ENCODE assay signal across 8 mouse cellular contexts in genomic region chr15:26308629-26309230, GRCm38 (mm10). TPM values are rescaled to one million over a fixed set of nuclear protein-coding genes. Genes with fewer than 3 reads are reported as not detected.
DNase-seq lines count a peak whose midpoint lies in the region; ATAC-seq and TF ChIP-seq lines count a peak whose summit lies in the region.

Gene March11 (plus strand): TSS chr15:26309048.

- TF ChIP-seq CTCF in olfactory bulb, adult 2 months (IDR thresholded peaks at IDR 0.05; ENCODE audit: insufficient read depth, low read depth, low read length): no peak

- H3K27me3 ChIP-seq in kidney, embryonic 15.5 days: peaks cover 41% of the 10 kb centered on the region
- no peaks in the 10 kb centered on the region; the same call in 1 of the 2 replicates for H3K27me3 ChIP-seq in forebrain, embryonic 11.5 days (ENCODE audit: control insufficient read depth, insufficient read depth, low read length)
- no peaks in the 10 kb centered on the region for H3K27me3 ChIP-seq in hindbrain, embryonic 16.5 days (replicated peaks; ENCODE audit: control insufficient read depth, insufficient read depth, low read length)
- peaks cover 18% of the 10 kb centered on the region for H3K27me3 ChIP-seq in limb, embryonic 11.5 days (ENCODE audit: control insufficient read depth, insufficient read depth, low read length)

- WGBS in kidney, embryonic 15.5 days: under 1% methylated on average over 50 of the region's 56 CpGs
- WGBS in forebrain, embryonic 11.5 days: under 1% methylated on average over 54 of the region's 56 CpGs
- under 1% methylated on average over 56 of the region's 56 CpGs for WGBS in hindbrain, embryonic 16.5 days
- WGBS in limb, embryonic 11.5 days: under 1% methylated on average over 42 of the region's 56 CpGs
- 1% methylated on average over 55 of the region's 56 CpGs for WGBS in olfactory bulb, adult 2 months

- no peak within 1 kb of the TSS for H3K9ac ChIP-seq in kidney, embryonic 15.5 days
- H3K9ac ChIP-seq in forebrain, embryonic 11.5 days (ENCODE audit: low read length): peak within 1 kb of the TSS; percentile 42
- peak within 1 kb of the TSS; percentile 85 for H3K9ac ChIP-seq in hindbrain, embryonic 16.5 days (ENCODE audit: low read depth, low read length)
- 0 out of 2 replicates have a peak within 1 kb of the TSS, but pooled peaks have one; percentile 7 for H3K9ac ChIP-seq in limb, embryonic 11.5 days (ENCODE audit: low read length)

- H3K27ac ChIP-seq in kidney, embryonic 15.5 days: no peak within 1 kb of the TSS
- H3K27ac ChIP-seq in forebrain, embryonic 11.5 days (ENCODE audit: low read depth, low read length): peak within 1 kb of the TSS; percentile 31
- H3K27ac ChIP-seq in hindbrain, embryonic 16.5 days (ENCODE audit: low read depth, low read length): peak within 1 kb of the TSS; percentile 88
- H3K27ac ChIP-seq in limb, embryonic 11.5 days (replicated peaks; ENCODE audit: low read depth, low read length): no peak within 1 kb of the TSS
- H3K27ac ChIP-seq in olfactory bulb, adult 2 months (ENCODE audit: insufficient read depth, low read depth, low read length): peak within 1 kb of the TSS; percentile 68

- peak; percentile 85 for ATAC-seq in kidney, embryonic 15.5 days (replicated peaks; ENCODE audit: low FRiP score)
- ATAC-seq in forebrain, embryonic 11.5 days (replicated peaks; ENCODE audit: low FRiP score): peak; percentile 93
- peak; percentile 98 for ATAC-seq in hindbrain, embryonic 16.5 days
- peak; percentile 66 for ATAC-seq in limb, embryonic 11.5 days (ENCODE audit: insufficient number of reproducible peaks, low FRiP score, low TSS enrichment, low read depth)

- H3K4me1 ChIP-seq in kidney, embryonic 15.5 days: peaks cover 16% of the 10 kb centered on the region
- no peaks in the 10 kb centered on the region for H3K4me1 ChIP-seq in forebrain, embryonic 11.5 days (replicated peaks; ENCODE audit: control insufficient read depth, insufficient read depth, low read length)
- H3K4me1 ChIP-seq in hindbrain, embryonic 16.5 days (ENCODE audit: control insufficient read depth, insufficient read depth, low read depth, low read length): peaks cover 7% of the 10 kb centered on the region
- H3K4me1 ChIP-seq in limb, embryonic 11.5 days (ENCODE audit: control insufficient read depth, insufficient read depth, low read length): no peaks in the 10 kb centered on the region
- H3K4me1 ChIP-seq in olfactory bulb, adult 2 months (ENCODE audit: control insufficient read depth, insufficient read depth, low read length): no peaks in the 10 kb centered on the region

- DNase-seq in kidney, postnatal 25 days: no peak
- peak; percentile 77 for DNase-seq in brain, embryonic 18.5 days (ENCODE audit: low read depth, low spot score)
- DNase-seq in forebrain, embryonic 11.5 days (ENCODE audit: low spot score): peak; percentile 82
- peak; percentile 62 for DNase-seq in limb, embryonic 11.5 days (ENCODE audit: low spot score)
- no peak for DNase-seq in spleen, adult 12 weeks (ENCODE audit: low spot score)

- H3K9me3 ChIP-seq in kidney, embryonic 15.5 days (replicated peaks): no peaks in the 10 kb centered on the region
- no peaks in the 10 kb centered on the region for H3K9me3 ChIP-seq in forebrain, embryonic 11.5 days (ENCODE audit: control insufficient read depth, low read length)
- no peaks in the 10 kb centered on the region for H3K9me3 ChIP-seq in hindbrain, embryonic 16.5 days (ENCODE audit: control insufficient read depth, low read length)
- H3K9me3 ChIP-seq in limb, embryonic 11.5 days (ENCODE audit: control insufficient read depth, low read length): no peaks in the 10 kb centered on the region

- H3K36me3 ChIP-seq in kidney, embryonic 15.5 days: no peaks in the 10 kb centered on the region
- no peaks in the 10 kb centered on the region for H3K36me3 ChIP-seq in forebrain, embryonic 11.5 days (ENCODE audit: control insufficient read depth, insufficient read depth, low read length)
- H3K36me3 ChIP-seq in hindbrain, embryonic 16.5 days (ENCODE audit: control insufficient read depth, insufficient read depth, low read length): no peaks in the 10 kb centered on the region
- H3K36me3 ChIP-seq in limb, embryonic 11.5 days (ENCODE audit: control insufficient read depth, insufficient read depth, low read length): no peaks in the 10 kb centered on the region

- peak; percentile 78 for TF ChIP-seq POLR2A in olfactory bulb, adult 2 months (IDR thresholded peaks at IDR 0.05; ENCODE audit: insufficient read depth, low read depth, low read length)

- H3K4me3 ChIP-seq in kidney, embryonic 15.5 days (replicated peaks): peak within 1 kb of the TSS; percentile 62
- peak within 1 kb of the TSS; percentile 56 for H3K4me3 ChIP-seq in forebrain, embryonic 11.5 days (ENCODE audit: low read depth, low read length)
- H3K4me3 ChIP-seq in hindbrain, embryonic 16.5 days (ENCODE audit: low read length): peak within 1 kb of the TSS; percentile 79
- peak within 1 kb of the TSS; percentile 54 for H3K4me3 ChIP-seq in limb, embryonic 11.5 days (ENCODE audit: low read depth, low read length)
- peak within 1 kb of the TSS; percentile 68 for H3K4me3 ChIP-seq in olfactory bulb, adult 2 months (ENCODE audit: insufficient read depth, low read depth, low read length)

- peak within 1 kb of the TSS; percentile 97 for H3K4me2 ChIP-seq in kidney, embryonic 15.5 days
- peak within 1 kb of the TSS; percentile 95 for H3K4me2 ChIP-seq in forebrain, embryonic 11.5 days (ENCODE audit: low read depth, low read length, severe bottlenecking)
- peak within 1 kb of the TSS; percentile 84 for H3K4me2 ChIP-seq in hindbrain, embryonic 16.5 days (ENCODE audit: low read length)
- H3K4me2 ChIP-seq in limb, embryonic 11.5 days (ENCODE audit: low read depth, severe bottlenecking): peak within 1 kb of the TSS; percentile 95

RNA-seq across cellular contexts. Expression of gene March11, which starts in this region (rescaled TPM):
- 0.51 and 0.67 TPM in 2 replicates for polyA plus RNA-seq in kidney, embryonic 15.5 days (2015; fragmentation: Nextera tagmentation; extraction: Ambion mirVana)
- polyA plus RNA-seq in forebrain, embryonic 11.5 days (2014; fragmentation: Nextera tagmentation; extraction: Ambion mirVana): 1.2 and 1.5 TPM in 2 replicates
- polyA plus RNA-seq in hindbrain, embryonic 16.5 days (2015; fragmentation: Nextera tagmentation; extraction: Ambion mirVana): 9.7 and 11.1 TPM in 2 replicates
- 0.55 and 0.79 TPM in 2 replicates for polyA plus RNA-seq in limb, embryonic 11.5 days (2014; fragmentation: Nextera tagmentation; extraction: Ambion mirVana)
- polyA plus RNA-seq in olfactory bulb, adult 2 months (2012; ENCODE audit: insufficient read depth, insufficient read length, low replicate concordance, missing spikeins): not detected in 2 replicates

Comparison
In these comparisons a context has a peak if more than half of its experiments do, and no peak if none do; other contexts are left out.
1. Peak in ATAC-seq, H3K4me3 ChIP-seq and H3K4me2 ChIP-seq in kidney, embryonic 15.5 days; RNA of the gene not detected or under 1 TPM.
2. Peak in DNase-seq, ATAC-seq, H3K4me3 ChIP-seq, H3K9ac ChIP-seq and H3K4me2 ChIP-seq in limb, embryonic 11.5 days; RNA of the gene not detected or under 1 TPM.
3. H3K27ac ChIP-seq: peak in forebrain, embryonic 11.5 days (single experiment), hindbrain, embryonic 16.5 days (single experiment) and olfactory bulb, adult 2 months (single experiment); none in kidney, embryonic 15.5 days (single experiment) and limb, embryonic 11.5 days (single experiment).
4. DNase-seq: peak in brain, embryonic 18.5 days (single experiment) and forebrain, embryonic 11.5 days (single experiment); none in kidney, postnatal 25 days (0 of 2) and spleen, adult 12 weeks (single experiment).
5. Peak in every context shown above with its lines, with median percentiles within 50 percentile points of each other: ATAC-seq, H3K4me2 ChIP-seq and H3K4me3 ChIP-seq.